Mouse (Mus musculus) MEL (cell line): Measurements from ENCODE around the gene Syngr4. TPM values are rescaled to one million over a fixed set of nuclear protein-coding genes. Genes with fewer than 3 reads are reported as not detected.

Experiments used
- DNase-seq: peaks from one replicate; pipeline ENCODE4 v3.0.0; 2011; ENCODE audit warnings: low read depth, low spot score
- H3K27ac ChIP-seq: 2 replicates; pipeline ENCODE4 v1.5.1; 2012; ENCODE audit warnings: low read depth, mild to moderate bottlenecking, control low read depth, low read length, moderate library complexity; ENCODE audit not compliant: control insufficient read depth
- H3K27me3 ChIP-seq, 2 experiments: fragments of 150-350 bp in 1 of 2; sonication (generic) in 1 of 2; 2 replicates each; pipeline ENCODE4 v1.6.1; 2012; ENCODE audit warnings: low read length in 2 of 2, mild to moderate bottlenecking in 2 of 2, improper control_type of control experiment in 1 of 2, moderate library complexity in 1 of 2; ENCODE audit not compliant: insufficient read depth in 2 of 2, control insufficient read depth in 1 of 2
- H3K36me3 ChIP-seq, 2 experiments: 2 replicates each; pipeline ENCODE4 v1.6.1; 2012 to 2014; ENCODE audit warnings: low read length in 2 of 2, improper control_type of control experiment in 1 of 2, inconsistent platforms in 1 of 2, mild to moderate bottlenecking in 1 of 2; ENCODE audit not compliant: insufficient read depth in 2 of 2, control insufficient read depth in 1 of 2
- H3K4me1 ChIP-seq, 2 experiments: fragments of 150-350 bp in 1 of 2; sonication (generic) in 1 of 2; 2 replicates each; pipeline ENCODE4 v1.6.1; 2012; ENCODE audit warnings: low read length in 2 of 2, improper control_type of control experiment in 1 of 2, mild to moderate bottlenecking in 1 of 2; ENCODE audit not compliant: insufficient read depth in 2 of 2, control insufficient read depth in 1 of 2
- H3K4me3 ChIP-seq, 2 experiments: fragments of 150-350 bp in 1 of 2; sonication (generic) in 1 of 2; 2 replicates each; pipeline ENCODE4 v1.5.1; 2012; ENCODE audit warnings: low read depth in 2 of 2, low read length in 2 of 2, mild to moderate bottlenecking in 2 of 2, moderate library complexity in 2 of 2, control low read depth in 1 of 2, improper control_type of control experiment in 1 of 2; ENCODE audit not compliant: control insufficient read depth in 1 of 2, insufficient read depth in 1 of 2
- H3K79me2 ChIP-seq: 2 replicates; pipeline ENCODE4 v1.6.1; 2012; ENCODE audit warnings: mild to moderate bottlenecking, low read length, moderate library complexity; ENCODE audit not compliant: control insufficient read depth, poor library complexity, insufficient read depth
- H3K9ac ChIP-seq: 2 replicates; pipeline ENCODE4 v1.6.1; 2012; ENCODE audit warnings: low read depth, mild to moderate bottlenecking, control low read depth, low read length, moderate library complexity; ENCODE audit not compliant: control insufficient read depth, poor library complexity, severe bottlenecking
- H3K9me3 ChIP-seq: fragments of 150-350 bp; sonication (generic); replicated peaks from 2 replicates; pipeline ENCODE4 v1.6.1; 2012; ENCODE audit warnings: mild to moderate bottlenecking, low read length, improper control_type of control experiment, moderate library complexity; ENCODE audit not compliant: insufficient read depth
- CHD1 ChIP-seq: IDR thresholded peaks from 2 replicates; pipeline ENCODE4 v1.6.1; 2012; ENCODE audit warnings: low read depth, mild to moderate bottlenecking, inconsistent platforms, low read length, improper control_type of control experiment
- CTCF ChIP-seq, 3 experiments: IDR thresholded peaks in 2 of 3; conservative IDR thresholded peaks in 1 of 3; 2 replicates each; pipeline ENCODE4 v1.5.1; 2011 to 2012; ENCODE audit warnings: low read length in 3 of 3, low read depth in 2 of 3, mild to moderate bottlenecking in 2 of 3, improper control_type of control experiment in 1 of 3, inconsistent platforms in 1 of 3, mixed read lengths in 1 of 3, moderate library complexity in 1 of 3; ENCODE audit not compliant: control insufficient read depth in 1 of 3, insufficient read depth in 1 of 3, poor library complexity in 1 of 3, severe bottlenecking in 1 of 3
- E2F4 ChIP-seq: IDR thresholded peaks from 2 replicates; pipeline ENCODE4 v1.6.1; 2011; ENCODE audit warnings: low read depth, low read length, improper control_type of control experiment, borderline replicate concordance
- ELF1 ChIP-seq: IDR thresholded peaks from 2 replicates; pipeline ENCODE4 v1.6.1; 2014; ENCODE audit warnings: low read depth, mild to moderate bottlenecking, inconsistent platforms, low read length, improper control_type of control experiment, moderate library complexity
- EP300 ChIP-seq, 2 experiments: IDR thresholded peaks; 2 replicates each; pipeline ENCODE4 v1.6.1; 2011; ENCODE audit warnings: improper control_type of control experiment in 2 of 2, low read length in 2 of 2, low read depth in 1 of 2, mild to moderate bottlenecking in 1 of 2
- JUND ChIP-seq: IDR thresholded peaks from 2 replicates; pipeline ENCODE4 v1.6.1; 2011; ENCODE audit warnings: low read depth, mild to moderate bottlenecking, improper control_type of control experiment, low read length
- KAT2A ChIP-seq: conservative IDR thresholded peaks from 2 replicates; pipeline ENCODE4 v1.6.1; 2012; ENCODE audit warnings: low read depth, low read length, improper control_type of control experiment, inconsistent platforms
- MAZ ChIP-seq: IDR thresholded peaks from 2 replicates; pipeline ENCODE4 v1.6.1; 2012; ENCODE audit warnings: low read depth, mild to moderate bottlenecking, inconsistent platforms, low read length, improper control_type of control experiment
- MXI1 ChIP-seq: IDR thresholded peaks from 2 replicates; pipeline ENCODE4 v1.6.1; 2011; ENCODE audit warnings: mild to moderate bottlenecking, low read depth, low read length, improper control_type of control experiment
- NELFE ChIP-seq: IDR thresholded peaks from 2 replicates; pipeline ENCODE4 v1.6.1; 2011; ENCODE audit warnings: low read depth, low read length, improper control_type of control experiment
- NRF1 ChIP-seq: IDR thresholded peaks from 2 replicates; pipeline ENCODE4 v1.6.1; 2014; ENCODE audit warnings: low read depth, mild to moderate bottlenecking, inconsistent platforms, low read length, improper control_type of control experiment, moderate library complexity; ENCODE audit not compliant: poor library complexity, insufficient read depth, severe bottlenecking
- RAD21 ChIP-seq: IDR thresholded peaks from 2 replicates; pipeline ENCODE4 v1.6.1; 2011; ENCODE audit warnings: mild to moderate bottlenecking, low read depth, low read length, improper control_type of control experiment
- RCOR1 ChIP-seq: IDR thresholded peaks from 2 replicates; pipeline ENCODE4 v1.6.1; 2012; ENCODE audit warnings: low read depth, mild to moderate bottlenecking, inconsistent platforms, low read length, improper control_type of control experiment
- TAL1 ChIP-seq: IDR thresholded peaks from 2 replicates; pipeline ENCODE4 v1.6.1; 2012; ENCODE audit warnings: mild to moderate bottlenecking, inconsistent platforms, low read length, moderate library complexity, mixed read lengths
- TCF12 ChIP-seq: IDR thresholded peaks from 2 replicates; pipeline ENCODE4 v1.6.1; 2014; ENCODE audit warnings: low read depth, mild to moderate bottlenecking, inconsistent platforms, low read length, improper control_type of control experiment, moderate library complexity
- polyA plus RNA-seq, 2 experiments: library from polyadenylated mRNA; stranded (reverse) in 1 of 2; unstranded in 1 of 2; fragments of >175 nt in 1 of 2; fragments of >200 nt in 1 of 2; gene quantifications; 2 replicates each; pipeline versions ENCODE4 v1.2.1 to v1.2.4; 2012; ENCODE audit warnings: low replicate concordance in 2 of 2, low read depth in 1 of 2; ENCODE audit not compliant: insufficient read length in 2 of 2, insufficient read depth in 1 of 2, missing spikeins in 1 of 2
- total RNA-seq: library from RNA; depleted of rRNA; stranded (reverse); fragments of 300-350 nt; gene quantifications from 2 replicates; pipeline ENCODE4 v1.2.3, GENCODE M21; 2012

Syngr4 gene
- total and polyA plus RNA-seq, 3 experiments, result 0.46 to 1.1 TPM; not detected in 1

- no peaks in the 10 kb centered on the region; a peak in 1 of 4 replicates for H3K27me3 ChIP-seq
- H3K36me3 ChIP-seq, result peaks cover 0 to 3% of the 10 kb centered on the region in 2 experiments; a peak in 1 of 4 replicates
- H3K79me2 ChIP-seq, result peaks cover 12% of the 10 kb centered on the region
- TF ChIP-seq MXI1 (no peak), RAD21 (no peak), MAZ (no peak), TCF12 (no peak), JUND (no peak), EP300 (IDR thresholded peaks at IDR 0.05; ENCODE audit: low read depth in 1 of 2, low read length in 2 of 2) (no peak), NRF1 (no peak), NELFE (no peak), ELF1 (no peak), KAT2A (no peak), E2F4 (no peak), RCOR1 (no peak)
- no peak overlapping the region for H3K4me3 ChIP-seq
- H3K27ac ChIP-seq, result no peak overlapping the region
- no peak overlapping the region for H3K9ac ChIP-seq
- no peaks in the 10 kb centered on the region for H3K9me3 ChIP-seq
- no peak for DNase-seq
- H3K4me1 ChIP-seq, result peaks cover 5 to 13% of the 10 kb centered on the region in 2 experiments; a peak in 3 of 4 replicates
Observed at GRCm38 (mm10) chr7:45870282-45871058, 26.0 kb downstream of the Syngr4 start.

GRCm38 (mm10) chr7:45869787-45870186, 26.7 kb downstream of the Syngr4 start:
- H3K27me3 ChIP-seq, result no peaks in the 10 kb centered on the region; a peak in 1 of 4 replicates
- H3K79me2 ChIP-seq, result peaks cover 12% of the 10 kb centered on the region
- H3K9ac ChIP-seq, result no peak overlapping the region
- H3K4me1 ChIP-seq, result peaks cover 5 to 18% of the 10 kb centered on the region in 2 experiments; a peak in 3 of 4 replicates
- no peaks in the 10 kb centered on the region for H3K9me3 ChIP-seq
- peaks cover 0 to 7% of the 10 kb centered on the region in 2 experiments; a peak in 1 of 4 replicates for H3K36me3 ChIP-seq
- no peak overlapping the region for H3K27ac ChIP-seq
- no peak overlapping the region for H3K4me3 ChIP-seq
- TF ChIP-seq TAL1, result no peak
- TF ChIP-seq CTCF (IDR thresholded peaks at IDR 0.05 in 2 of 3, conservative IDR thresholded peaks at IDR 0.05 in 1 of 3; ENCODE audit: control insufficient read depth in 1 of 3, insufficient read depth in 1 of 3, low read depth in 2 of 3, low read length in 3 of 3, poor library complexity in 1 of 3, severe bottlenecking in 1 of 3), result no peak
- TF ChIP-seq CHD1, result no peak
- no peak for DNase-seq
